Comparison of ENCODE assay signal across 27 mouse cellular contexts in the genomic region with DNA sequence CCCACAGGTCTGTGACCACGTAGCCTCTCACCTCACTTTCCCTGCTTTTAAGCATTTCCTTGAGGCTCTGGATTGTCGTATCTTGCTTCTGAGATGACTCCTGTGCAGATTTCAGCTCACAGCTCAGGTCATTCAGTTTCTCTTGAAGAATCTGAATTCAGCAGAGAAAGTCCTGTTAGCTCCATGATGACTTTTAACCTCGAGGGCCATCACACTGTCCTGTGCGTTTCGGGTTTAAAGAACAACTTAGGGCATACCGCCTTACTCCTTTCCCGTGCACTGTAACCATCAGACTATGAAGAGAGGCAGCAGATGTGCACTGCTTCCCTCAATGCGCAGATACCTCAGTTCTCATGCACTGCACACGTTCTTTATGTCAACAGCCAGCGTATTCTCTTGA.
DNase-seq lines count a peak whose midpoint lies in the region; ATAC-seq and TF ChIP-seq lines count a peak whose summit lies in the region.
"Had no signal": no experiment of that assay in that cellular context is flagged by ENCODE, and none has a peak within 500 bp of the region (broad histone marks: within the 10 kb centered on the region; RNA-seq: fewer than 3 reads in every experiment).

No protein-coding gene starts in this region.

- H3K79me2 ChIP-seq in liver, adult 2 months (ENCODE audit: control insufficient read depth, insufficient read depth, low read length): 0 out of 2 replicates have a peak, but pooled peaks cover 5% of the 10 kb centered on the region

- peaks cover 11% of the 10 kb centered on the region for H3K4me1 ChIP-seq in liver, adult 2 months (ENCODE audit: control insufficient read depth, insufficient read depth, low read length)
- no peaks in the 10 kb centered on the region for H3K4me1 ChIP-seq in liver, embryonic 15.5 days (replicated peaks)
- H3K4me1 ChIP-seq: forebrain, embryonic 13.5 days; hindbrain, embryonic 12.5 days had no signal

- H3K27me3 ChIP-seq in liver, adult 2 months (ENCODE audit: control insufficient read depth, insufficient read depth, low read length): no peaks in the 10 kb centered on the region
- H3K27me3 ChIP-seq in liver, embryonic 15.5 days: no peaks in the 10 kb centered on the region
- H3K27me3 ChIP-seq: forebrain, embryonic 13.5 days; heart, embryonic 15.5 days; hindbrain, embryonic 12.5 days; midbrain, embryonic 13.5 days had no signal

- H3K36me3 ChIP-seq in liver, adult 2 months (ENCODE audit: control insufficient read depth, insufficient read depth, low read length): peaks cover 29% of the 10 kb centered on the region
- peaks cover 14% of the 10 kb centered on the region for H3K36me3 ChIP-seq in liver, embryonic 15.5 days (replicated peaks)

- no peak overlapping the region for H3K4me2 ChIP-seq in liver, embryonic 15.5 days
- H3K4me2 ChIP-seq: forebrain, embryonic 13.5 days; heart, embryonic 15.5 days; hindbrain, embryonic 12.5 days; midbrain, embryonic 13.5 days had no signal

- H3K9me3 ChIP-seq in liver, embryonic 15.5 days (replicated peaks): no peaks in the 10 kb centered on the region
- H3K9me3 ChIP-seq: forebrain, embryonic 13.5 days; G1E; heart, embryonic 10.5 days; heart, embryonic 15.5 days; hindbrain, embryonic 12.5 days; midbrain, embryonic 13.5 days had no signal

- no peak for TF ChIP-seq CTCF in liver, adult 2 months (IDR thresholded peaks at IDR 0.05; ENCODE audit: low read depth, low read length)

- WGBS in liver, adult 2 months: 47% methylated on average over 10 of the region's 10 CpGs
- WGBS in liver, embryonic 15.5 days (ENCODE audit: insufficient replicate concordance): 73% methylated on average over 10 of the region's 10 CpGs

- peak overlapping the region; percentile 85 for H3K27ac ChIP-seq in liver, adult 2 months (replicated peaks; ENCODE audit: insufficient read depth, low read depth, low read length)
- H3K27ac ChIP-seq in liver, embryonic 15.5 days (replicated peaks): 0 out of 2 replicates have a peak overlapping the region, but pooled peaks have one; percentile 59
- H3K27ac ChIP-seq: forebrain, embryonic 13.5 days; heart, embryonic 10.5 days; heart, embryonic 15.5 days; hindbrain, embryonic 12.5 days; hindbrain, postnatal 0 days; layer of hippocampus, adult 2 months; macrophage; midbrain, embryonic 13.5 days had no signal

- 0 out of 2 replicates have a peak overlapping the region, but pooled peaks have one; percentile 2 for H3K9ac ChIP-seq in liver, adult 2 months (ENCODE audit: low read depth, low read length)
- H3K9ac ChIP-seq in liver, embryonic 15.5 days: no peak overlapping the region
- H3K9ac ChIP-seq: forebrain, embryonic 13.5 days; heart, embryonic 15.5 days; hindbrain, embryonic 12.5 days; midbrain, embryonic 13.5 days had no signal

- no peak for TF ChIP-seq POLR2A in liver, adult 2 months (IDR thresholded peaks at IDR 0.05; ENCODE audit: extremely low read depth, insufficient read depth, low read length)

- peak; percentile 25 for DNase-seq in kidney, adult 11 months
- DNase-seq in kidney, postnatal 10 days: no peak
- peak; percentile 75 for DNase-seq in liver, adult 2 months (ENCODE audit: extremely low read depth, low read depth, low spot score)
- DNase-seq in liver: no peak
- DNase-seq in right cerebral cortex, adult 18-20 months: no peak
- no peak for DNase-seq in cerebellum, adult 11 months
- DNase-seq: adrenal gland, adult 8-10 months; cerebellum, adult 8-10 months; cerebellum, postnatal 36 days; gastrocnemius, postnatal 14 days; heart, postnatal 36 days; left cerebral cortex, postnatal 4 days; lung, adult 2 months; lung, postnatal 10 days; right cerebral cortex, postnatal 25 days; spleen, adult 18-20 months; thymus, postnatal 14 days had no signal

- no peak overlapping the region for H3K4me3 ChIP-seq in liver, adult 2 months (ENCODE audit: insufficient read depth, low read depth, low read length)
- H3K4me3 ChIP-seq in liver, embryonic 15.5 days (replicated peaks): no peak overlapping the region
- H3K4me3 ChIP-seq: forebrain, embryonic 13.5 days; heart, embryonic 10.5 days; heart, embryonic 15.5 days; hindbrain, embryonic 12.5 days; layer of hippocampus, adult 2 months; midbrain, embryonic 13.5 days had no signal

- no peak for ATAC-seq in liver, embryonic 15.5 days (ENCODE audit: insufficient read depth)
- ATAC-seq: forebrain, embryonic 13.5 days; hindbrain, postnatal 0 days; midbrain, embryonic 13.5 days had no signal

Comparison
In these comparisons a context has a peak if more than half of its experiments do, and no peak if none do; other contexts are left out.
1. DNase-seq: peak in kidney, adult 11 months (single experiment) and liver, adult 2 months (single experiment); none in kidney, postnatal 10 days (single experiment), liver (single experiment), right cerebral cortex, adult 18-20 months (single experiment) and cerebellum, adult 11 months (single experiment).